Mouse (Mus musculus): Measurements from ENCODE around the gene Csrnp2.

DNA sequence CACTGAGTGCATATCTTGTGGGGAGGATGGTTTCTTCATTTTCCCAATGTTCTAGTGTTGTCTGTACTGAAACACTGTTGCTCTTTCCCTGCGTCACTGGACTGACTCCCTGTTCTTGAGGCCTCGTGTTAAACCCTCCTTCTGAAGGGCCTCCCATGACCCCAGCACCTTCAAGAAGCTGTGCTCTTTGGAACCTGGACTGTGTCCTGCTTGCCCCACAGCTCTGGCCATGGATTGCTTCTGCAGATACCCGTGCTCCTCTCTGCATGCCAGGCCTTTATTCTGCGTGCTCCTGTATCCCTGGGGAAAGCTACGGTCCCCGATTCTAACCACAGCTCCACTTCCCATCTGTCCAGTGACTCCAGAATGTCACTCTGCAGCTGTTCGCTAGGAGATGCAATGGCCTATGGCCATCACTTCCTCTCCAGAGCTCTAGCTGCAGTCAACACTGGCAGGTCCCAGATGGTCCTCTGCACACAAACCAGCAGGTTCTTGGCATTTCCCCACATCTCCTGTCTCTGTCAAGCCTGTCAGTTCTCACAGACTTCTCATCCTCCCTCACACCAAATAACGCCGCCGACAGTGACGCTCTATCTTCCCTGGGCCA lies 65.2 kb downstream of the Csrnp2 start:
- TF ChIP-seq CTCF (IDR thresholded peaks at IDR 0.05; ENCODE audit: borderline replicate concordance, insufficient read depth, low read length) (no peak), POLR2A (IDR thresholded peaks at IDR 0.05; ENCODE audit: low read depth, low read length) (no peak)

Data from embryonic fibroblast, embryonic 13.5 days (primary cell).